Mouse (Mus musculus) brain, embryonic 14.5 days (tissue): ENCODE results near the gene Noxred1.

Experiments
- CTCF ChIP-seq: fragments of 200-500 bp; IDR thresholded peaks from 2 replicates; pipeline ENCODE4 v1.5.1; 2012; ENCODE audit warnings: inconsistent platforms, mild to moderate bottlenecking, moderate library complexity, borderline replicate concordance; ENCODE audit not compliant: insufficient read depth, insufficient read length; ENCODE audit errors: extremely low read depth
- POLR2A ChIP-seq: fragments of 200-500 bp; IDR thresholded peaks from 2 replicates; pipeline ENCODE4 v1.6.1; 2012; ENCODE audit warnings: mild to moderate bottlenecking, inconsistent platforms, borderline replicate concordance; ENCODE audit not compliant: poor library complexity, insufficient read depth, insufficient read length, severe bottlenecking; ENCODE audit errors: extremely low read depth

GRCm38 (mm10) chr12:87230379-87230895 lies 8.1 kb downstream of the Noxred1 start:
- no peak for TF ChIP-seq POLR2A
- TF ChIP-seq CTCF, result no peak
